Mouse (Mus musculus) neural tube, embryonic 13.5 days (tissue): ENCODE data around the gene Akirin2. TPM values are rescaled to one million over a fixed set of nuclear protein-coding genes. Genes with fewer than 3 reads are reported as not detected.
A peak's percentile ranks its signal among the peaks of the same experiment; 100 is the strongest.

Experiments
- ATAC-seq: fragments of 200-750 bp; cut with Nextera tagmentation; 2 replicates; pipeline ENCODE4 v1.8.0; 2017; ENCODE audit warnings: low read depth, mild to moderate bottlenecking, moderate TSS enrichment, moderate library complexity
- H3K27ac ChIP-seq: fragments of 300-500 bp; sonication (generic); replicated peaks from 2 replicates; pipeline ENCODE4 v1.5.1; 2015; ENCODE audit warnings: moderate library complexity, mild to moderate bottlenecking, inconsistent platforms
- H3K27me3 ChIP-seq: fragments of 300-500 bp; sonication (generic); 2 replicates; pipeline ENCODE4 v1.6.1; 2015; ENCODE audit warnings: mild to moderate bottlenecking, inconsistent platforms
- H3K36me3 ChIP-seq: fragments of 300-500 bp; sonication (generic); 2 replicates; pipeline ENCODE4 v1.6.1; 2015; ENCODE audit warnings: mild to moderate bottlenecking, inconsistent platforms
- H3K4me1 ChIP-seq: fragments of 300-500 bp; sonication (generic); replicated peaks from 2 replicates; pipeline ENCODE4 v1.6.1; 2015; ENCODE audit warnings: inconsistent platforms
- H3K4me2 ChIP-seq: fragments of 300-500 bp; sonication (generic); 2 replicates; pipeline ENCODE4 v1.6.1; 2015; ENCODE audit warnings: inconsistent platforms, mild to moderate bottlenecking, moderate library complexity
- H3K4me3 ChIP-seq: fragments of 300-500 bp; sonication (generic); 2 replicates; pipeline ENCODE4 v1.5.1; 2015; ENCODE audit warnings: mild to moderate bottlenecking, inconsistent platforms
- H3K9ac ChIP-seq: fragments of 300-500 bp; sonication (generic); 2 replicates; pipeline ENCODE4 v1.6.1; 2015; ENCODE audit warnings: moderate library complexity, mild to moderate bottlenecking, inconsistent platforms
- H3K9me3 ChIP-seq: fragments of 300-500 bp; sonication (generic); 2 replicates; pipeline ENCODE4 v1.6.1; 2016; ENCODE audit warnings: inconsistent platforms
- WGBS: fragments of 180-500 bp; shearing (Covaris S2); methylation state at CpG from one replicate; pipeline ENCODE4 v1.1.7; 2015; 5-methylcytosine and 5-hydroxymethylcytosine counted together
- polyA plus RNA-seq: library from polyadenylated mRNA; unstranded; fragments of >200 nt; fragmentation: Nextera tagmentation; extraction: Ambion mirVana; gene quantifications from 2 replicates; pipeline ENCODE4 v1.2.1, GENCODE M21; 2015

The Akirin2 gene
- polyA plus RNA-seq, 1 experiment from 2014 or later: 113 TPM

DNA sequence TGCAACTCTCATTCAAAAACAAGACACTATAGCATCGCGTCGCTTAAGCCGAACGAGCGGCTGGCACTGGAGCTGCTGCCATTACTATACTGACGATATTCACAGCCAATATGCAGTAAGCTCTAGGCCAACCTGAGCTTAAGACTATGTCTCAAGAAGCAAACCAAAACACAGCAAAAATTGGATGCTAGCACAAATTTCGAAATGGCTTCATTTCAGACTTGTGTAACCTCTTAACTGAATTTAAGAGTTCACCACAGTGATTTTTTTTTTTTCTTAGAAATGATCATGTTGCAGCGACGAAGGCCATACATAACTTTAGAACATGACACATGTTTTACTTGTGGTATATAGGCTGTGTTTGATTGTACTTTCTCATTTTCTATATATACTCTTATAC lies 55.9 kb downstream of the Akirin2 start:
- H3K27me3 ChIP-seq: no peaks in the 10 kb centered on the region
- H3K4me3 ChIP-seq: no peak overlapping the region
- H3K27ac ChIP-seq: no peak overlapping the region
- 93% methylated on average over 10 of the region's 10 CpGs for WGBS
- ATAC-seq: no peak
- no peak overlapping the region for H3K9ac ChIP-seq
- no peaks in the 10 kb centered on the region for H3K4me1 ChIP-seq
- peaks cover 59% of the 10 kb centered on the region for H3K36me3 ChIP-seq
- H3K9me3 ChIP-seq: no peaks in the 10 kb centered on the region
- H3K4me2 ChIP-seq: no peak overlapping the region

DNA sequence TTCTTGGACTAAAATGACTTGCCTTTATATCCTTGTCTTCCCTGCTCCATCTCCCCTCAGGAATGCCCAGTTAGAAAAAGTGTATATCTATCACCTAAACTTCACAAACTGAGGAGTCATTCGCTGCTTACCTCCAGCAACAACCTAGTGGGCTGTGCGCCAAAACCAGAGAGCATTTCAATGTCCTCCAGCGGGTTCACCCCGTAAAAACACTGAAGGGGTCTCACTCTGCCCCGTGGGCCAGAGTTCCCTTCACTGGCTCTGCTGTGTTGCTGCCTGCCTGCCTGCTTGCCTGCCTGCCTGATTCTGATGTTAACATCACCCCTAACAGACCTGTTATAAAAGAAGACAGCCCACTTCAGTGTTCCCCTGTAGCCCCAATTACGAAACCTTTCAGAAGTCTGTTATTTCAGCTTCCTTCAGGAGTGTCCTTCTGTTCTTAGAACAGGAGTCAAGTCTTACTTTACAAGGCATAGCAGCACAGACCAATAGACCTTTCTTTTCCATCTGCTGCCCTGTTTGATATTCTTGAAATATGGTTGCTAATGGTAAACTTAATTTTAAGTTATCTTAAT lies 62.9 kb downstream of the Akirin2 start:
- no peak for ATAC-seq
- Histone ChIP-seq H3K27ac (no peak overlapping the region), H3K9me3 (no peaks in the 10 kb centered on the region), H3K4me2 (peak overlapping the region; percentile 81), H3K4me1 (peaks cover 26% of the 10 kb centered on the region), H3K4me3 (peak overlapping the region; percentile 81), H3K9ac (peak overlapping the region; percentile 86), H3K27me3 (no peaks in the 10 kb centered on the region), H3K36me3 (peaks cover 9% of the 10 kb centered on the region; the same call in 1 of the 2 replicates)
- WGBS: 58% methylated on average over 6 of the region's 6 CpGs

DNA sequence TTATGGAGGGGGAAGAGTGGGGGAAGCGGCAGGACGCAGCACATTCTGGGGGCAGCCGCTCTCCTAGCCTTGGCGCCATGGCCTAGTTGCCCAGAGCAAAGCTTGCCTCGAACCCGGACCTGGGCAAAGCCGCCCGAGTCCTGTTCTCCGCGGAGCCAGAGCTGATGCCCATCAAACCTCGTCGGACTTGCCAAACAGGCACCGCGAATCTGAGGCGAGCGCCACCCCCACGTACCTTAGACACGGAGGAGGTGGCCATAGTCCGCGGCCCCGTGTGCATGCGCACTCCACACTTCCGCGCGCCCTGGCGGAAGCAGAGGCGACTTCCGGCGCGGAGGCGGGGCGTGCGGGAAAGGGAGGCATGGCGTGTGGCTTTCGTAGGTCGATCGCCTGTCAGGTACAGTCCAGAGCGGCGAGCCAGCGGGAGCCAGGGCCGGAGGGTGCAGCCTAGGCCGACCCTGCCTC lies 63.9 kb downstream of the Akirin2 start, which contains the start of the genes Orc3 and Rars2:
Gene Orc3 (minus strand): TSS at position 315 of the 465 bp plus-strand sequence.
Gene Rars2 (plus strand): TSS at position 328 of the 465 bp plus-strand sequence.
- peak within 1 kb of the TSS; percentile 88 for H3K27ac ChIP-seq
- H3K9ac ChIP-seq: peak within 1 kb of the TSS; percentile 86
- peak within 1 kb of the TSS; percentile 81 for H3K4me3 ChIP-seq
- H3K9me3 ChIP-seq: no peaks in the 10 kb centered on the region
- peaks cover 3% of the 10 kb centered on the region; the same call in 1 of the 2 replicates for H3K36me3 ChIP-seq
- H3K4me1 ChIP-seq: peaks cover 26% of the 10 kb centered on the region
- H3K27me3 ChIP-seq: no peaks in the 10 kb centered on the region
- ATAC-seq: peak; percentile 99
- H3K4me2 ChIP-seq: peak within 1 kb of the TSS; percentile 81
- under 1% methylated on average over 42 of the region's 42 CpGs for WGBS

DNA sequence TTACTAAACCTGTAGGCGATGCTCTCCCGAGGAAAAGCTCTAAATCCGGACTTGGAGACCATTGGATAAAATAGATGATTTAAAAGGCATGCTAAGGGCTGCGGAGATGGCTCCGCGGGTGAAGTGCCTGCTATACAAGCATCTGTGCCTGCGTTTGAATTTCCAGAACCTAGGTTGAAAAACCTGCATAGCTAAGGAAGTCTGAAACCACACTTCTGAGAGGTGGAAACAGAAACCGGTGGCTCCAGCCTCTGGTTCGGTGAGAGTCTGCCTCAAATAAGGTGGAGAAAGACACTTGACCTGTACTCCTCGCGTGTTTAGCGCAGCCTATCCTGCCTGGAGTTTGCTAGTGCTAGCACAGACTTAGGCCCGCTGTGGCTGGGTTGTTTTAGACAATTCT lies 64.6 kb downstream of the Akirin2 start:
- Histone ChIP-seq H3K4me1 (peaks cover 26% of the 10 kb centered on the region), H3K4me2 (peak overlapping the region; percentile 81), H3K9ac (peak overlapping the region; percentile 86), H3K9me3 (no peaks in the 10 kb centered on the region), H3K27ac (peak overlapping the region; percentile 88), H3K36me3 (no peaks in the 10 kb centered on the region), H3K4me3 (peak overlapping the region; percentile 81), H3K27me3 (no peaks in the 10 kb centered on the region)
- 4% methylated on average over 13 of the region's 13 CpGs for WGBS
- peak; percentile 30; the same call in 1 of the 2 replicates for ATAC-seq

DNA sequence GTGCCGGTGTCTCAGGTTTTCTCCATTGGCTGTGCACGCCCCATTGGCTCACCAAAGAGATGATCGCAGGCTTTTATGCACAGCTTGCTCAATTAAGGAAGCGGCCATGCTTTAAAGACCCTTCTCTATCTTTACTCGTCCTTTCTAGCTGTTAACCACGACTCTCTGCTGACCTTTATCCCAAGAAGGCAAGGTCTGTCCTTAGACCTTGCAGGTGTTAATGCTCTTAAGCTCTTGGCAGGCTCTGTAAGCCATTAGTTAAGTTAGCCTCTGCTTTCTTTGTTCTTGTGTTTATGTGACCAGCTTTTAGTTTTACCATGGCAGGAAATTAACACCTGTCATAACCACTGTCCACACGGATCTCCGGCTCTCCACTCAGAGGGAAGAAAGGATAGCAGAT lies 65.4 kb downstream of the Akirin2 start:
- peak overlapping the region; percentile 86; the same call in 1 of the 2 replicates for H3K9ac ChIP-seq
- H3K27me3 ChIP-seq: no peaks in the 10 kb centered on the region
- peak overlapping the region; percentile 81 for H3K4me3 ChIP-seq
- H3K9me3 ChIP-seq: no peaks in the 10 kb centered on the region
- 47% methylated on average over 8 of the region's 8 CpGs for WGBS
- H3K4me2 ChIP-seq: peak overlapping the region; percentile 81
- no peak for ATAC-seq
- H3K27ac ChIP-seq: no peak overlapping the region
- no peaks in the 10 kb centered on the region for H3K36me3 ChIP-seq
- peaks cover 26% of the 10 kb centered on the region for H3K4me1 ChIP-seq

Other genes with a start within 250 kb of the Akirin2 start
- 85.6 and 94.2 TPM in 2 replicates for gene Orc3, start 64.0 kb downstream of the Akirin2 start, polyA plus RNA-seq
- gene Rars2, start 64.0 kb downstream of the Akirin2 start, polyA plus RNA-seq: 61.4 and 64.3 TPM in 2 replicates
- gene Slc35a1, start 136.5 kb downstream of the Akirin2 start, polyA plus RNA-seq: 46.4 and 52.0 TPM in 2 replicates
- 1.1 and 2.0 TPM in 2 replicates for gene Cfap206, start 179.3 kb downstream of the Akirin2 start, polyA plus RNA-seq
- not detected in 2 replicates for gene Gm136, start 205.3 kb downstream of the Akirin2 start, polyA plus RNA-seq
- gene Smim8, start 227.5 kb downstream of the Akirin2 start, polyA plus RNA-seq: 48.6 and 60.0 TPM in 2 replicates